Mouse (Mus musculus) kidney, adult 8-10 months (tissue): ENCODE results near the gene Dazap2.

ENCODE experiments used
- DNase-seq, 2 experiments: peaks; one replicate each; pipeline ENCODE4 v3.0.0; 2022

Dazap2 gene

GRCm38 (mm10) chr15:100614996-100615824 lies at the start of gene Dazap2:
TSS of gene Dazap2 (plus strand) at chr15:100615349.
- peak; percentile 98 for DNase-seq

GRCm38 (mm10) chr15:100566531-100566930 lies 48.6 kb upstream of the Dazap2 start:
- DNase-seq: no peak

GRCm38 (mm10) chr15:100569239-100569638 lies 45.9 kb upstream of the Dazap2 start:
- DNase-seq: no peak

- peak; percentile 38 to 70 for DNase-seq
Observed at GRCm38 (mm10) chr15:100573946-100574345, 41.2 kb upstream of the Dazap2 start.

GRCm38 (mm10) chr15:100574378-100574777 lies 40.8 kb upstream of the Dazap2 start:
- DNase-seq: no peak

- peak; percentile 82 to 84 for DNase-seq
Observed at GRCm38 (mm10) chr15:100575366-100575765, 39.8 kb upstream of the Dazap2 start.

GRCm38 (mm10) chr15:100576392-100576791 lies 38.8 kb upstream of the Dazap2 start:
- no peak for DNase-seq

- DNase-seq: peak in 1 of 2 experiments; percentile 42
Observed at GRCm38 (mm10) chr15:100576810-100577209, 38.3 kb upstream of the Dazap2 start.

- no peak for DNase-seq
Observed at GRCm38 (mm10) chr15:100577972-100578371, 37.2 kb upstream of the Dazap2 start.

- no peak for DNase-seq
Observed at GRCm38 (mm10) chr15:100580108-100580507, 35.0 kb upstream of the Dazap2 start.

GRCm38 (mm10) chr15:100585931-100586330 lies 29.2 kb upstream of the Dazap2 start:
- DNase-seq: no peak

GRCm38 (mm10) chr15:100587166-100587565 lies 28.0 kb upstream of the Dazap2 start:
- DNase-seq: peak; percentile 84 to 90

GRCm38 (mm10) chr15:100588297-100588696 lies 26.9 kb upstream of the Dazap2 start:
- no peak for DNase-seq

GRCm38 (mm10) chr15:100590436-100590835 lies 24.7 kb upstream of the Dazap2 start:
- no peak for DNase-seq

- peak in 1 of 2 experiments; percentile 50 for DNase-seq
Observed at GRCm38 (mm10) chr15:100592817-100593216, 22.3 kb upstream of the Dazap2 start.

- no peak for DNase-seq
Observed at GRCm38 (mm10) chr15:100598287-100598882, 16.8 kb upstream of the Dazap2 start.

- DNase-seq: peak in 1 of 2 experiments; percentile 64
Observed at GRCm38 (mm10) chr15:100598883-100599275, 16.3 kb upstream of the Dazap2 start.

GRCm38 (mm10) chr15:100599276-100600046 lies 15.7 kb upstream of the Dazap2 start, which contains the start of gene Pou6f1:
TSS of gene Pou6f1 (minus strand) at chr15:100599984.
- DNase-seq: peak; percentile 64 to 71

GRCm38 (mm10) chr15:100600047-100600695 lies 15.0 kb upstream of the Dazap2 start:
- peak; percentile 81 to 82 for DNase-seq

GRCm38 (mm10) chr15:100600696-100601272 lies 14.4 kb upstream of the Dazap2 start:
- no peak for DNase-seq

GRCm38 (mm10) chr15:100601669-100602068 lies 13.5 kb upstream of the Dazap2 start:
- DNase-seq: no peak

- DNase-seq: peak in 1 of 2 experiments; percentile 57
Observed at GRCm38 (mm10) chr15:100606677-100607076, 8.5 kb upstream of the Dazap2 start.
